Mouse (Mus musculus) kidney, adult 2 months (tissue): ENCODE results near the gene Stfa3. TPM values are rescaled to one million over a fixed set of nuclear protein-coding genes. Genes with fewer than 3 reads are reported as not detected.
A peak's percentile ranks its signal among the peaks of the same experiment; 100 is the strongest.

Experiments
- DNase-seq: peaks from one replicate; pipeline ENCODE4 v3.0.0; 2021
- H3K27ac ChIP-seq: fragments of 200-500 bp; 2 replicates; pipeline ENCODE4 v1.5.1; 2012; ENCODE audit warnings: low read depth, low read length, control low read depth, inconsistent platforms; ENCODE audit not compliant: insufficient read depth
- H3K27me3 ChIP-seq: fragments of 200-500 bp; replicated peaks from 2 replicates; pipeline ENCODE4 v1.6.1; 2012; ENCODE audit warnings: mild to moderate bottlenecking, moderate library complexity, low read length, inconsistent platforms; ENCODE audit not compliant: control insufficient read depth, insufficient read depth
- H3K36me3 ChIP-seq: fragments of 200-500 bp; 2 replicates; pipeline ENCODE4 v1.6.1; 2012; ENCODE audit warnings: mild to moderate bottlenecking, moderate library complexity, low read length, inconsistent platforms; ENCODE audit not compliant: control insufficient read depth, insufficient read depth
- H3K4me1 ChIP-seq: fragments of 200-500 bp; 2 replicates; pipeline ENCODE4 v1.6.1; 2011; ENCODE audit warnings: low read length; ENCODE audit not compliant: control insufficient read depth, insufficient read depth
- H3K4me3 ChIP-seq: fragments of 200-500 bp; 2 replicates; pipeline ENCODE4 v1.5.1; 2011; ENCODE audit warnings: mild to moderate bottlenecking, low read depth, low read length, control low read depth; ENCODE audit not compliant: insufficient read depth
- CTCF ChIP-seq: fragments of 200-500 bp; conservative IDR thresholded peaks from 2 replicates; pipeline ENCODE4 v1.5.1; 2011; ENCODE audit warnings: low read depth, mild to moderate bottlenecking, control low read depth, low read length, moderate library complexity, mixed read lengths; ENCODE audit not compliant: insufficient read depth, insufficient read length
- POLR2A ChIP-seq: fragments of 200-500 bp; IDR thresholded peaks from one replicate; pipeline ENCODE4 v1.6.1; 2011; ENCODE audit warnings: low read depth, low read length, control low read depth
- WGBS: fragments of 180-500 bp; shearing (Covaris S2); methylation state at CpG from one replicate; pipeline ENCODE4 v1.1.7; 2018; 5-methylcytosine and 5-hydroxymethylcytosine counted together
- polyA plus RNA-seq: library from polyadenylated mRNA; depleted of rRNA; stranded (reverse); fragments of >200 nt; gene quantifications from 2 replicates; pipeline ENCODE4 v1.2.3, GENCODE M21; 2012; rRNA removed

Stfa3 gene
- not detected in 2 replicates for polyA plus RNA-seq

GRCm38 (mm10) chr16:36455342-36455802 lies at the start of gene Stfa3:
Stfa3 (minus strand) TSS chr16:36455392.
- no peaks in the 10 kb centered on the region for H3K4me1 ChIP-seq
- TF ChIP-seq POLR2A, result no peak
- no peak for TF ChIP-seq CTCF
- 79% methylated on average over 4 of the region's 4 CpGs for WGBS
- no peak within 1 kb of the TSS for H3K27ac ChIP-seq
- H3K36me3 ChIP-seq, result no peaks in the 10 kb centered on the region
- H3K27me3 ChIP-seq, result no peaks in the 10 kb centered on the region
- H3K4me3 ChIP-seq, result no peak within 1 kb of the TSS
- no peak for DNase-seq

GRCm38 (mm10) chr16:36502286-36502685 lies 47.1 kb upstream of the Stfa3 start:
- DNase-seq, result no peak
- no peaks in the 10 kb centered on the region for H3K4me1 ChIP-seq
- no peaks in the 10 kb centered on the region for H3K27me3 ChIP-seq
- no peak overlapping the region for H3K4me3 ChIP-seq
- 60% methylated on average over 2 of the region's 2 CpGs for whole genome bisulfite sequencing
- no peaks in the 10 kb centered on the region for H3K36me3 ChIP-seq
- TF ChIP-seq CTCF, result no peak
- TF ChIP-seq POLR2A, result no peak
- no peak overlapping the region for H3K27ac ChIP-seq

GRCm38 (mm10) chr16:36492420-36492819 lies 37.2 kb upstream of the Stfa3 start:
- DNase-seq, result peak; percentile 78
- no peak for TF ChIP-seq POLR2A
- no peak for TF ChIP-seq CTCF
- WGBS, result 28% methylated on average over 1 of the region's 1 CpGs
- Histone ChIP-seq H3K4me1 (peaks cover 3% of the 10 kb centered on the region; the same call in 1 of the 2 replicates), H3K27ac (0 out of 2 replicates have a peak overlapping the region, but pooled peaks have one; percentile 8), H3K36me3 (no peaks in the 10 kb centered on the region), H3K27me3 (no peaks in the 10 kb centered on the region), H3K4me3 (no peak overlapping the region)

DNA sequence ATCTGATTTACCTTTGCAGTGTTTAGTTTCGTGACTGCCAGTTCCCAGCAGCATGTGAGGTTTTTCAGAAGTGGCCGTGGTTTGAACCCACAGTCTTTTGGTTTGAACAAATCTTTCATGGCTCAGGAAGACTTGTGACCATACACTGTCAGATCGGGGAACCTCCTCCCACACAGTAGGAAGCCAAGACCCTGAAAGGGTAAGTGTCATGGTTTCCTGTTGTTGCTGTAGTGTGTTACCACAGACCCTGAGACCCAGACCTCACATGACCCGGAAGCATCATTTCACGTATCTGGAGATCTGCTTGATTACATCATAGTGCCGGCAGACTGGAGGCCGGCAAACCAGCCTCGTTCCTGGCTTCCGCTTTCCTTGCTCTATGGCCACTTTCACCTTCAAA lies 21.7 kb upstream of the Stfa3 start:
- Histone ChIP-seq H3K36me3 (no peaks in the 10 kb centered on the region), H3K4me3 (no peak overlapping the region), H3K27ac (no peak overlapping the region), H3K27me3 (no peaks in the 10 kb centered on the region), H3K4me1 (no peaks in the 10 kb centered on the region)
- WGBS, result 63% methylated on average over 9 of the region's 9 CpGs
- TF ChIP-seq CTCF (no peak), POLR2A (no peak)
- DNase-seq, result peak; percentile 8

GRCm38 (mm10) chr16:36475530-36475929 lies 20.3 kb upstream of the Stfa3 start:
- Histone ChIP-seq H3K27me3 (no peaks in the 10 kb centered on the region), H3K36me3 (no peaks in the 10 kb centered on the region), H3K27ac (no peak overlapping the region), H3K4me3 (no peak overlapping the region), H3K4me1 (no peaks in the 10 kb centered on the region)
- no peak for DNase-seq
- no peak for TF ChIP-seq POLR2A
- TF ChIP-seq CTCF, result no peak
- 90% methylated on average over 3 of the region's 3 CpGs for WGBS

- no peak for DNase-seq
- Histone ChIP-seq H3K4me1 (no peaks in the 10 kb centered on the region), H3K27me3 (no peaks in the 10 kb centered on the region), H3K36me3 (no peaks in the 10 kb centered on the region), H3K4me3 (no peak overlapping the region), H3K27ac (no peak overlapping the region)
- TF ChIP-seq CTCF (no peak), POLR2A (no peak)
- 75% methylated on average over 2 of the region's 2 CpGs for WGBS
Observed at GRCm38 (mm10) chr16:36474849-36475248, 19.7 kb upstream of the Stfa3 start.

DNA sequence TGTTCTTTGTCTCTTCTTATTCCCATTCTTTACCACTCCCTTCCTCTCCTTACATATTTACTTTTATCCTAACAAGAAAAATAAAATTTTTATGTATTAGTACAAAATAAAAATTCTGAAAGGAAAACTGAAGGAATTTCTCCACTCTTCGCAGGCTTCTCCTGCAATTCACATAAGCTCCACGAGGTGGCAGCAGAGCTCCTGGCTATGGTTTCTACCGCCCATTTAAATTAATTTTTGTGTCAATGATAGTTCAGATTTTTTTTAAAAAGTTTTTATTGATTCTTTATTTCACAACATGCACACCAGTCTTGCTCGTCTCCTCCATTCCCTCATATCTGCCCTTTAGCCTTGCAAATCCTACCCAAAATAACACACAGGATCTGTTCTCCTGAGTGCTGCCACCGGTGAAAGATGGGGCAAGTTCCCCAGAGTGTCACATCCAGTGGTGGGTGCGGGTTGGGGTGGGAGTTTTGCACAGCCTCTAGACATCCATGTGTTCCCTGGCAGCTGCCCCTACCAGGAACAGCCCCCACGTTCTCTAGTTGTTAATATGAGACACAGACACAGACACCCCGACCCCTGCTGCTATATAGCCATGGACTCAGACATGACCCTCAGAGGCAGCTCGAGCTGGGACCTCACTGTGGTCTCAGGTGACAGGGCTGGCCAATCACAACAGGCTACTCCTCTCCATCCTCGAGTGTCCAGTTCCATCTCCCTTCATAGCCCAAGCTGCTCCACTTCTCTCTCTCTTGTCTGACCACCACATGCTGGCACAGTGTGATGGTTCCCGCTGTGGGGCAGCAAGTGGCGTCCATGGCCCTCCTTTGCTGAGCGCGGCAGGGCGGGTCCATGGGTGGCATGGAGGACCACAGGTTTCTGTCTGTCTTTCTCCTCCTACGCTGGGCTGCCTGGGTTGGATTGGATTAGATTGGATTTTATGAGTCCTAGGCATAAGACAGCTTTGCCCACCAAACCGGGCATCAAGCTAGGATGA lies 18.3 kb upstream of the Stfa3 start:
- TF ChIP-seq POLR2A (no peak), CTCF (peak; percentile 79)
- Histone ChIP-seq H3K27ac (no peak overlapping the region), H3K27me3 (no peaks in the 10 kb centered on the region), H3K36me3 (no peaks in the 10 kb centered on the region), H3K4me3 (no peak overlapping the region), H3K4me1 (no peaks in the 10 kb centered on the region)
- WGBS, result 44% methylated on average over 17 of the region's 17 CpGs
- DNase-seq, result peak; percentile 39
